Mouse (Mus musculus): ENCODE measurements around the gene Elmod3.
A peak's percentile ranks its signal among the peaks of the same experiment; 100 is the strongest.
"Not testable (repeated sequence)": the region's sequence is repeated elsewhere in the genome, so short reads cannot be mapped to it uniquely, and the experiment has no call there.

Gene Elmod3

GRCm38 (mm10) chr6:72567508-72567907 lies 30.7 kb downstream of the Elmod3 start:
- DNase-seq, result no peak

- DNase-seq, result peak; percentile 90
These were observed 32.2 kb downstream of the Elmod3 start for GRCm38 (mm10) chr6:72566044-72566443.

- no peak for DNase-seq
These were observed 32.7 kb downstream of the Elmod3 start for GRCm38 (mm10) chr6:72565506-72565905.

DNA sequence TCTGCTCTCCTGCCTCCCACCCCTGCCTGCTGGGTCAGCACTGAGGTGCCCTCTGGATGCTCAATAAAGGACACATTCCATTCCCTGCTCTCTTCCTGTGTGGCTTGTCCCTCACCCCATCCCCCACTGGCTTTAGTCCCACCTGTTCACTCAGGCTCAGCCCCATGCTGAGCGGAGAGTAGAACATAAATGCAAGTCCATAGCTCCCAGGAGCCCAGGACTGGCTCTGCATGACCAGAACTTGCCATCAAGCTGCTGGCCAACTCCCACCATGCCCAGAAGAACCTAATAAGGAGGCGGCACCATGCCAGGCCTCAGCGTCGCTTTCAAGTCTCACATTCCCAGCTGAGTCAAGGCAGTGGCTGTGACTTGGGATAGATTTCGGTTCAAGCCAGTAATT lies 35.3 kb downstream of the Elmod3 start:
- no peak for DNase-seq

DNA sequence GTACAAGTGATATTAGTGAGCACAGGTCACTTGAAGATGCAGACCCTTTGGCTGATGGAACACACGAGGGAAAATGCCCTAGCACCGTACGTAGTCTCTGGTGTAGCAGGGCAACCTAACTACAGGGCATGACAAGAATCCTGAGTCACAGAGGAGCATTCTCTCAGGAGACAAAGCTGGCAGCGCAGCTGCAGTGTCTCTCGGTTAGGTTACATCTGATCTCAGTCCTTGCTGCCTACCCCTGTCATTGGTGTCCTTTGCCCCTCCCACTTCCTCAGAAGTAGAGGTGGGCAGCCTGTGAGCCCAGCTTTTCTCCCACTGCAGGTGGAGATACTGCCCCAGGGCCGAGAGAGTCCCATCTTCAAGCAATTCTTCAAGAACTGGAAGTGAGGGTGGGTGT lies 35.7 kb downstream of the Elmod3 start:
- peak; percentile 22 for DNase-seq

DNA sequence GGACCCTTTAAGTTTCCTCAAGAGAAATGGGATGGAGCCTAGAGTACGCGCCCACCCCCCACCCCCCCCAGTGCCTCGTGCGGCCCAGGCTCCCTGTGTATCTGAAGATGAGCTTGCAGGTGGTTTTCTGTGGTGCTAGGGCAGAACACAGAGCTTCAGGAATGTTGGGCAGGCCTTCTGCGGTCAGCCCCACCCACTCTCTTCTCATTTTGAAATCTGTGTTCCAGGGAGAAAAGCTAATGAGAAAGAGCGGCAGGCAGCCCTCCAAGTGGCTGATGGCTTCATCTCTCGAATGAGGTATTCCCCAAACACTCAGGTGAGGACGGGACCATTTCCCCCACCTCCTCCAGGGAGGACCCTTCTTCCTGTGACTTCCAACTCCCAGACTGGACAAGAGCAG lies 37.4 kb downstream of the Elmod3 start:
- DNase-seq, result no peak

- no peak for DNase-seq
These were observed 45.2 kb downstream of the Elmod3 start for GRCm38 (mm10) chr6:72553079-72553412.

GRCm38 (mm10) chr6:72552171-72553078 lies 45.8 kb downstream of the Elmod3 start:
- peak; percentile 64 for DNase-seq

GRCm38 (mm10) chr6:72550503-72551100 lies 47.6 kb downstream of the Elmod3 start:
- DNase-seq, result no peak

DNA sequence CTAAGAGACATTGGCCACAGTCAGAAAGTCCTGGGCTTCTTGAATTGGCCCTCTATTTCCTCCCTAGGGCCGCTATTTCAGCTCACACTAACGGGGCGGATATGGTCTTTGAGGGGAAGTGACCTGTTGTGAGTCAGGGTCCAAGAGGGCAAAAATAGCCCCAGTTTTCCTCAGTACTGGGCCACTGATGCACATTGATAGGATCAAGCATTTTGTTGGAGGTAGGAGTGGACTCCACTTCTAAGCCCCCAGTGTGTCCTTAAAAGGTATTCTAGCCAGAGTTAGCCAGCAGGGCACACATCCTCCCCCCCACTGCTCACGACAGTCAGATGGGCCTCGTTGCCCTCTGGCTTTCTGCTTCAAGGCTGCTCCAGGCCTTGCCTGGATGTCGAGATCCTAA lies 48.2 kb downstream of the Elmod3 start:
- no peak for DNase-seq

GRCm38 (mm10) chr6:72549041-72549580 lies 49.1 kb downstream of the Elmod3 start:
- peak; percentile 54 for DNase-seq

DNA sequence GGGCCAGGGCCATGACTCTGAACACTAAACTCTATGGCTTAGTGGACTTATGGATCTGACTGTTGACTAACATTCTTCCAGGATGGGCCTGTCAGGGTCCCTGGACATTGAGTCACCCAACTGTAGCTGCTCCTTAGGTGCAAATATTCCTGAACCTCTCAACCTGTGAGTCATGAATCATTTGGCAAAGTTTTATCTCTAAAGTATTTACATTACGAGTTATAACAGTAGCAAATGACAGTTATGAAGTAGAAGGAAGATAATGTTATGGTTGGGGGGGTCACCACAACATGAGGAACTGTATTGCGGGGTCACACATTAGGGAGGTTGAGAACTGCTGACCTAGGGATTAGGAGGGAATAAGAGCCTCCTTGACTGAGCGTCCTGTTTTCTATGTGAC lies 50.4 kb downstream of the Elmod3 start:
- DNase-seq, result no peak

- DNase-seq, result no peak
These were observed 51.1 kb downstream of the Elmod3 start for GRCm38 (mm10) chr6:72547121-72547520.

DNA sequence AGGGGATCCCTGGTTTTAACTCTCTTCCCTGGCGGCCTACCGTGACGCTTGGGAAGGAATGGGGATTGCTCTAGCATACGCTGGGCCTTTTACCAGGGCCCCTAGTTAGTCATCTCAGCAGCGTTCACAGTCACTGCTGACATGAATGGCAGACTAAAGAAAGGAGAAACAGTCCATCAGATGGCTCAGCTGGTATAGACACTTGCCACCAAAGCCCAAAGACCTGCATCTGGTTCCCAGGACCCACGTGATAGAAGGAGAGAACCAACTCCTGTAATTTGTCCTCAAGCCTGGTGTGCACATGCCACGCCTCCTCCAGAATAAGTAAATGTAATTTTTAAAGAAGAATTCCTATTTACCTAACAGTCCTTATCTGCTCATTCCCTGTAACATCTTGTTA lies 52.8 kb downstream of the Elmod3 start:
- no peak for DNase-seq

GRCm38 (mm10) chr6:72544283-72544987 lies 53.8 kb downstream of the Elmod3 start, which contains the start of gene Capg:
Gene Capg, plus strand, starts transcription at chr6:72544391.
- peak; percentile 73 for DNase-seq

GRCm38 (mm10) chr6:72543265-72543850 lies 54.9 kb downstream of the Elmod3 start:
- DNase-seq, result no peak

DNA sequence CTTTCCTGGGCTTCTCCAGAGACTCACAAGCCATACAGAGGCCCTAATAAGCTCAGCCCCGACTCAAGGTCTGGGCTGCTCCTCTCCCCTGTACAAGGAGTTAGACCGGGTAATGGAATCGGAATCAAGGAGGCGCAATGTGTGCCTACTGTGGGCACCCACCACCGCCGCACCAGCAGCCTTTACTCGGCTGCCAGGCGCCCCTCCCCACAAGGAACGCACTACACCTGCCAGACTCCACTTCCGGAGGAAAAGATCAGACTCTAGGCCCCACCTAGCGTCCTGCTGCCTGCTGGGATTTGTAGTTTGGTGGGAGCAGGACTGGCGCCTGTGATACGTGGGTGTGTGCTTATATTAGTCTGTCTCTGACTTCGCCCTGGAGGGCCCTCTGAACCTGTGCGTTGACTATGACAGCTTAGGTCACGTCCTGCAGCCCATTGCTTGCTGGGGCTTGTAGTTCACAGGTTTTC lies 59.6 kb downstream of the Elmod3 start:
- DNase-seq, result peak; percentile 86

GRCm38 (mm10) chr6:72537998-72538500 lies 60.2 kb downstream of the Elmod3 start:
- DNase-seq, result no peak

GRCm38 (mm10) chr6:72535165-72535564 lies 63.0 kb downstream of the Elmod3 start:
- peak; percentile 95 for DNase-seq

GRCm38 (mm10) chr6:72534035-72534809 lies 64.0 kb downstream of the Elmod3 start:
- DNase-seq, result peak; percentile 67

DNA sequence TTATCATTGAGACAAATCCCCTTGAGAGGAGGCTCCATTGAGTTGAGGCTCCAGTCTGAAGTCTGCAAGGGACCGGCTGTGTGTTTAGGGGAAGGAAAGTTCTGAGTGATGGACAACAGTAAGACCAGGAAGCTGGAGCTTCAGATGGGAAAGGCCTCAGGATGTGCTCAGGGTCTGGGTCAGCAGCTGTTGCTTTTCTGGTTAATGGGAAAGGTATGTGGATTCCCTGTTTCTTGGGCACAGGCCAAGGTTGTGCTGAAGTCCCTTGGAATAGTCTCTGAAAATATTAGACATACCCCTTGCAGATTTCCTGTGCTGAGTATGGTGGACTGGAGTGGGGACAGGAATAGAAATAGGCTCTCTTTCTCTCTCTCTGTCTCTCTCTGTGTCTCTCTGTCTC lies 64.7 kb downstream of the Elmod3 start:
- not testable (repeated sequence) for DNase-seq

GRCm38 (mm10) chr6:72532580-72532979 lies 65.6 kb downstream of the Elmod3 start:
- no peak for DNase-seq
